Mouse (Mus musculus) myocyte (in vitro differentiated cells): ENCODE results near the gene Ifna15. TPM values are rescaled to one million over a fixed set of nuclear protein-coding genes. Genes with fewer than 3 reads are reported as not detected.

Source experiments
- H3K27me3 ChIP-seq: one replicate; pipeline ENCODE4 v1.6.1; 2011; ENCODE audit not compliant: control insufficient read depth, insufficient read depth, insufficient read length
- H3K36me3 ChIP-seq: one replicate; pipeline ENCODE4 v1.6.1; 2011; ENCODE audit not compliant: control insufficient read depth, insufficient read depth
- H3K4me2 ChIP-seq: one replicate; pipeline ENCODE4 v1.6.1; 2011; ENCODE audit warnings: low read depth, control low read depth
- H3K4me3 ChIP-seq: one replicate; pipeline ENCODE4 v1.5.1; 2011; ENCODE audit warnings: mild to moderate bottlenecking, control low read depth, moderate library complexity
- H3K79me2 ChIP-seq: one replicate; pipeline ENCODE4 v1.6.1; 2011; ENCODE audit not compliant: control insufficient read depth, insufficient read depth
- H3ac ChIP-seq: one replicate; pipeline ENCODE4 v1.6.1; 2011; ENCODE audit not compliant: control insufficient read depth, insufficient read length
- CEBPB ChIP-seq: IDR thresholded peaks from 2 replicates; pipeline ENCODE4 v1.6.1; 2011; ENCODE audit warnings: mild to moderate bottlenecking, moderate library complexity; ENCODE audit not compliant: poor library complexity, insufficient read depth, severe bottlenecking
- E2F4 ChIP-seq: IDR thresholded peaks from one replicate; pipeline ENCODE4 v1.6.1; 2011; ENCODE audit warnings: mild to moderate bottlenecking, control low read depth, moderate library complexity; ENCODE audit not compliant: insufficient read depth
- MAX ChIP-seq: IDR thresholded peaks from one replicate; pipeline ENCODE4 v1.6.1; 2011; ENCODE audit warnings: low read depth, mild to moderate bottlenecking, control low read depth
- MYOD1 ChIP-seq, 3 experiments: IDR thresholded peaks; one replicate each; pipeline ENCODE4 v1.6.1; 2011; ENCODE audit warnings: control low read depth in 2 of 3, low read depth in 2 of 3, mild to moderate bottlenecking in 2 of 3, moderate library complexity in 1 of 3; ENCODE audit not compliant: insufficient read length in 2 of 3, control insufficient read depth in 1 of 3
- MYOG ChIP-seq, 3 experiments: IDR thresholded peaks; one replicate each; pipeline ENCODE4 v1.6.1; 2011; ENCODE audit warnings: control low read depth in 2 of 3, low read depth in 2 of 3, mild to moderate bottlenecking in 2 of 3; ENCODE audit not compliant: insufficient read length in 2 of 3, control insufficient read depth in 1 of 3, insufficient read depth in 1 of 3
- POLR2A ChIP-seq: IDR thresholded peaks from one replicate; pipeline ENCODE4 v1.6.1; 2011; ENCODE audit warnings: low read depth, mild to moderate bottlenecking, control low read depth, moderate library complexity; ENCODE audit not compliant: insufficient read length
- POLR2AphosphoS2 ChIP-seq: IDR thresholded peaks from one replicate; pipeline ENCODE4 v1.6.1; 2011; ENCODE audit warnings: low read depth, control low read depth; ENCODE audit not compliant: insufficient read length
- REST ChIP-seq: IDR thresholded peaks from one replicate; pipeline ENCODE4 v1.6.1; 2011; ENCODE audit warnings: mild to moderate bottlenecking, control low read depth, moderate library complexity; ENCODE audit not compliant: insufficient read depth, insufficient read length
- SRF ChIP-seq: IDR thresholded peaks from one replicate; pipeline ENCODE4 v1.6.1; 2011; ENCODE audit warnings: low read depth; ENCODE audit not compliant: control insufficient read depth, insufficient read length
- TCF12 ChIP-seq: IDR thresholded peaks from one replicate; pipeline ENCODE4 v1.6.1; 2011; ENCODE audit warnings: mild to moderate bottlenecking, control low read depth; ENCODE audit not compliant: poor library complexity, insufficient read depth, severe bottlenecking
- TCF3 ChIP-seq: IDR thresholded peaks from one replicate; pipeline ENCODE4 v1.6.1; 2011; ENCODE audit warnings: low read depth, control low read depth; ENCODE audit not compliant: insufficient read length
- USF1 ChIP-seq: IDR thresholded peaks from one replicate; pipeline ENCODE4 v1.6.1; 2011; ENCODE audit warnings: low read depth, mild to moderate bottlenecking, control low read depth, moderate library complexity
- polyA plus RNA-seq: library from polyadenylated mRNA; unstranded; fragments of >200 nt; fragmentation: generic; extraction: Trizol; gene quantifications from one replicate; pipeline ENCODE4 v1.2.1, GENCODE M21; 2012; ENCODE audit warnings: missing spikeins

Gene Ifna15
- polyA plus RNA-seq, 1 experiment = not detected

GRCm38 (mm10) chr4:88535742-88536141, 22.3 kb downstream of the Ifna15 start:
- no peak overlapping the region for H3ac ChIP-seq
- TF ChIP-seq REST (no peak), MYOD1 (IDR thresholded peaks at IDR 0.05; ENCODE audit: control insufficient read depth in 1 of 3, insufficient read length in 2 of 3, low read depth in 2 of 3) (peak in 1 of 3 experiments; percentile 30)
- no peaks in the 10 kb centered on the region for H3K36me3 ChIP-seq
- no peak overlapping the region for H3K4me2 ChIP-seq
- H3K4me3 ChIP-seq = no peak overlapping the region
- H3K79me2 ChIP-seq = no peaks in the 10 kb centered on the region
- H3K27me3 ChIP-seq = no peaks in the 10 kb centered on the region

- Histone ChIP-seq H3K4me3 (no peak overlapping the region), H3K27me3 (no peaks in the 10 kb centered on the region), H3ac (no peak overlapping the region), H3K4me2 (no peak overlapping the region), H3K79me2 (no peaks in the 10 kb centered on the region), H3K36me3 (no peaks in the 10 kb centered on the region)
- TF ChIP-seq POLR2A = no peak
- TF ChIP-seq E2F4 = no peak
These were observed 23.1 kb downstream of the Ifna15 start for GRCm38 (mm10) chr4:88534903-88535302.

GRCm38 (mm10) chr4:88533499-88533898, 24.5 kb downstream of the Ifna15 start:
- H3K4me2 ChIP-seq = no peak overlapping the region
- no peaks in the 10 kb centered on the region for H3K27me3 ChIP-seq
- no peak overlapping the region for H3ac ChIP-seq
- no peaks in the 10 kb centered on the region for H3K79me2 ChIP-seq
- TF ChIP-seq MYOD1 (IDR thresholded peaks at IDR 0.05; ENCODE audit: control insufficient read depth in 1 of 3, insufficient read length in 2 of 3, low read depth in 2 of 3) (no peak), MAX (no peak), TCF12 (no peak), CEBPB (no peak), USF1 (no peak), POLR2AphosphoS2 (no peak)
- no peak overlapping the region for H3K4me3 ChIP-seq
- no peaks in the 10 kb centered on the region for H3K36me3 ChIP-seq

DNA sequence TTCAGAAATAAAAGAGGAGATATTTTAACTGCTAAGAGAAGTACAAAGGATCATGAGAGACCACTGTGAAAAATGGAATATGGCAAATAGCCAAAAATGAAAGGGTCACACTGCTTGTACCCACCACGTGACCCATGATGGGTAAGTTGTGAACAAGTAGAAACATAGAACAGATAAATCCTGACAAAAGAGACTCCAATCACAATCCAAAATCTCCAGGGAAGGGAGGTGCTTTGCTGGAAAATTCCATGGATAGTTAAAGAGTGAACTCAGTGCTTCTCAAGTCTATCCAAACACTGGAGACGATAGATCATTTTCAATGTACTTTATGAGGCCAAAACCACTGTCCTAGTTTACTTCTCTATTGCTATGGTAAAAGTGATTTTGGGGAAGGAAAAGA, 27.2 kb downstream of the Ifna15 start:
- TF ChIP-seq USF1 = peak; percentile 94
- TF ChIP-seq POLR2A = no peak
- no peaks in the 10 kb centered on the region for H3K79me2 ChIP-seq
- H3K27me3 ChIP-seq = no peaks in the 10 kb centered on the region
- peak overlapping the region; percentile 63 for H3K4me2 ChIP-seq
- H3K4me3 ChIP-seq = no peak overlapping the region
- no peak overlapping the region for H3ac ChIP-seq
- H3K36me3 ChIP-seq = no peaks in the 10 kb centered on the region

- Histone ChIP-seq H3K79me2 (no peaks in the 10 kb centered on the region), H3K36me3 (no peaks in the 10 kb centered on the region), H3ac (no peak overlapping the region), H3K27me3 (no peaks in the 10 kb centered on the region), H3K4me3 (no peak overlapping the region), H3K4me2 (peak overlapping the region; percentile 63)
- TF ChIP-seq POLR2A = no peak
- no peak for TF ChIP-seq MAX
- no peak for TF ChIP-seq E2F4
- TF ChIP-seq TCF3 = no peak
- no peak for TF ChIP-seq SRF
- no peak for TF ChIP-seq MYOG (IDR thresholded peaks at IDR 0.05; ENCODE audit: control insufficient read depth in 1 of 3, insufficient read depth in 1 of 3, insufficient read length in 2 of 3, low read depth in 2 of 3)
- TF ChIP-seq TCF12 = no peak
These were observed 27.8 kb downstream of the Ifna15 start for GRCm38 (mm10) chr4:88530271-88530670.

DNA sequence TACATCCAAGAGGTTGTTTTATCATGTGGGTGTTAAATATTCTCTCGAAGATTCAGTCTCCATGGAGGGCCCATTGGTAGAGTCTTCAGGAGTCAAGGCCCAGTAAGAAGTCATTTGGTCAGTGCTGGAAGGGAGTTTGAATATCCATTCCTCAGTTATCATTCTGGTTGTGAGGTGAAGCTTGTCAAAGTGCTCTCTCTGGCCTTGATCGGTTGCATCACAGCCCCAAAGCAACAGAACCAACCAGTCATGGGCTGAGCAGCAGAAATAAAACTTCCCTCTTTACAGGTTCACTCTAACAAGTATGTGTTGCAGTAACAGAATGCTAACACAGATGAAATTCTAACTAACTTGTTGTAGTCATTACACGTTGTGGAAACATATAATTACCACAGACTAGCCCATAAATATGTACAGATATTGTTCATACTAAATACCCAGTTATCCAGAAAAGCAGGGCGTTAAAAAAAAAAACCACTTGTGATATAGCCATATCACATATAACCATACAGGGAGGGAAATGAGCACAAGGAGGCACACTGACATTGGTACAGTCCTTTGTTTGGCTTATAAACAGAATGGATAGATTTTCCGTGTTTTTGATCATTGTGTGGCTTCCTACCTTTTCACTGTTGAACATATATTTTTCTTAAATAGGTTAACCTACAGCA, 31.5 kb downstream of the Ifna15 start:
- TF ChIP-seq MYOG (IDR thresholded peaks at IDR 0.05; ENCODE audit: control insufficient read depth in 1 of 3, insufficient read depth in 1 of 3, insufficient read length in 2 of 3, low read depth in 2 of 3) = no peak
- no peak for TF ChIP-seq SRF
- TF ChIP-seq TCF12 = no peak
- no peak for TF ChIP-seq POLR2AphosphoS2
- TF ChIP-seq REST = no peak
- TF ChIP-seq MAX = no peak
- TF ChIP-seq MYOD1 (IDR thresholded peaks at IDR 0.05; ENCODE audit: control insufficient read depth in 1 of 3, insufficient read length in 2 of 3, low read depth in 2 of 3) = no peak
- no peak for TF ChIP-seq POLR2A
- H3K27me3 ChIP-seq = no peaks in the 10 kb centered on the region
- no peak overlapping the region for H3K4me3 ChIP-seq
- no peak overlapping the region for H3K4me2 ChIP-seq
- H3ac ChIP-seq = no peak overlapping the region
- H3K79me2 ChIP-seq = no peaks in the 10 kb centered on the region
- no peaks in the 10 kb centered on the region for H3K36me3 ChIP-seq
